Mouse (Mus musculus) kidney, postnatal 0 days (tissue): ENCODE measurements around the gene Nfia. TPM values are rescaled to one million over a fixed set of nuclear protein-coding genes. Genes with fewer than 3 reads are reported as not detected.

Experiments
- ATAC-seq: fragments of 200-750 bp; cut with Nextera tagmentation; replicated peaks from 2 replicates; pipeline ENCODE4 v1.8.0; 2017; ENCODE audit warnings: low read depth, moderate number of reproducible peaks, moderate TSS enrichment, moderate library complexity; ENCODE audit not compliant: low FRiP score
- DNase-seq: peaks from one replicate; pipeline ENCODE4 v3.0.0-alpha.2; 2016; ENCODE audit warnings: low spot score
- H3K27ac ChIP-seq: fragments of 300-500 bp; sonication (generic); 2 replicates; pipeline ENCODE4 v1.5.1; 2014; ENCODE audit warnings: mild to moderate bottlenecking
- H3K27me3 ChIP-seq: fragments of 300-500 bp; sonication (generic); 2 replicates; pipeline ENCODE4 v1.6.1; 2014; ENCODE audit warnings: low read length, mixed read lengths; ENCODE audit not compliant: insufficient read depth
- H3K36me3 ChIP-seq: fragments of 300-500 bp; sonication (generic); 2 replicates; pipeline ENCODE4 v1.6.1; 2014; ENCODE audit warnings: low read length, mixed read lengths; ENCODE audit not compliant: insufficient read depth
- H3K4me1 ChIP-seq: fragments of 300-500 bp; sonication (generic); replicated peaks from 2 replicates; pipeline ENCODE4 v1.6.1; 2014; ENCODE audit warnings: antibody characterized with exemption, low read length, mixed read lengths; ENCODE audit not compliant: insufficient read depth
- H3K4me2 ChIP-seq: fragments of 300-500 bp; sonication (generic); 2 replicates; pipeline ENCODE4 v1.6.1; 2014; ENCODE audit warnings: mild to moderate bottlenecking, low read length, moderate library complexity, mixed read lengths
- H3K4me3 ChIP-seq: fragments of 300-500 bp; sonication (generic); replicated peaks from 2 replicates; pipeline ENCODE4 v1.5.1; 2014; ENCODE audit warnings: low read depth, low read length
- H3K9ac ChIP-seq: fragments of 300-500 bp; sonication (generic); 2 replicates; pipeline ENCODE4 v1.6.1; 2014; ENCODE audit warnings: low read depth, low read length
- H3K9me3 ChIP-seq: fragments of 300-500 bp; sonication (generic); replicated peaks from 2 replicates; pipeline ENCODE4 v1.6.1; 2016; ENCODE audit warnings: low read length, inconsistent platforms, mixed read lengths
- CTCF ChIP-seq: IDR thresholded peaks from 2 replicates; pipeline ENCODE4 v1.5.1; 2016; ENCODE audit warnings: antibody characterized with exemption, low read depth, mild to moderate bottlenecking, moderate library complexity
- WGBS: fragments of 180-500 bp; shearing (Covaris S2); extraction: QIAGEN DNeasy Blood & Tissue Kit; methylation state at CpG from one replicate; pipeline ENCODE4 v1.1.7; 2014; 5-methylcytosine and 5-hydroxymethylcytosine counted together
- polyA plus RNA-seq: library from polyadenylated mRNA; unstranded; fragments of >200 nt; fragmentation: Nextera tagmentation; extraction: Ambion mirVana; gene quantifications from 2 replicates; pipeline ENCODE4 v1.2.1, GENCODE M21; 2015

Nfia gene
- polyA plus RNA-seq, 1 experiment from 2014 or later = 25.9 TPM

- Histone ChIP-seq H3K36me3 (no peaks in the 10 kb centered on the region), H3K9ac (no peak overlapping the region)
- WGBS = 79% methylated on average over 27 of the region's 27 CpGs
These were observed 138.4 kb downstream of the Nfia start for GRCm38 (mm10) chr4:97910777-97911580.

DNA sequence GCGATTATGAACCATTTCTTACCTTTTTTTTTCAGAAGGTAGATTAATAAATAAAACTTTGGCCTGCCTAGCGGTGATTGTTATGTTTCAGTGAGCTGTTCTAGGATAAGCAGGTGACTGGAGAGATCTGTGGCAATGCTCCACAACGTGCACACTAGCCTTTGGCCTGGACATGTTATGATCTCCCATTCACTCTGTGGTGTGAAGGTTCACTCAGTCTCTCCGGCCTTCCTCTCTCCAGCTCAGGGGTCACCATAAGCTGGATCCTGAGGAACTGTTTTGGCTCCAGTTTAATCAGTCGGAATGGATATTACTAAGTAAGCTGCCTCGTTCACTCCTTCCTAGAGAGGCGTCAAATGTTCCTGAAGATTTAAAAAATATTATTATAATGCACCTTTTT lies 139.2 kb downstream of the Nfia start:
- no peak overlapping the region for H3K9ac ChIP-seq
- H3K9me3 ChIP-seq = no peaks in the 10 kb centered on the region
- no peak for TF ChIP-seq CTCF
- ATAC-seq = no peak
- no peak for DNase-seq
- no peaks in the 10 kb centered on the region for H3K36me3 ChIP-seq
- H3K4me3 ChIP-seq = no peak overlapping the region
- no peaks in the 10 kb centered on the region for H3K27me3 ChIP-seq
- H3K27ac ChIP-seq = no peak overlapping the region
- WGBS = 88% methylated on average over 7 of the region's 7 CpGs
- H3K4me2 ChIP-seq = no peak overlapping the region
- H3K4me1 ChIP-seq = no peaks in the 10 kb centered on the region

More at GRCm38 (mm10) chr4:97910777-97911580, 138.4 kb downstream of the Nfia start:
- no peak for TF ChIP-seq CTCF
- H3K9me3 ChIP-seq = no peaks in the 10 kb centered on the region
- H3K4me3 ChIP-seq = no peak overlapping the region
- ATAC-seq (no peak), DNase-seq (no peak)
- H3K27ac ChIP-seq = no peak overlapping the region
- no peaks in the 10 kb centered on the region for H3K27me3 ChIP-seq
- H3K4me1 ChIP-seq = no peaks in the 10 kb centered on the region
- no peak overlapping the region for H3K4me2 ChIP-seq

GRCm38 (mm10) chr4:97912155-97912554 lies 139.6 kb downstream of the Nfia start:
- no peaks in the 10 kb centered on the region for H3K27me3 ChIP-seq
- no peak overlapping the region for H3K4me2 ChIP-seq
- TF ChIP-seq CTCF = no peak
- no peak for DNase-seq
- no peak overlapping the region for H3K9ac ChIP-seq
- H3K27ac ChIP-seq = no peak overlapping the region
- 66% methylated on average over 6 of the region's 6 CpGs for WGBS
- no peaks in the 10 kb centered on the region for H3K4me1 ChIP-seq
- no peaks in the 10 kb centered on the region for H3K9me3 ChIP-seq
- no peaks in the 10 kb centered on the region for H3K36me3 ChIP-seq
- H3K4me3 ChIP-seq = no peak overlapping the region
- ATAC-seq = no peak

DNA sequence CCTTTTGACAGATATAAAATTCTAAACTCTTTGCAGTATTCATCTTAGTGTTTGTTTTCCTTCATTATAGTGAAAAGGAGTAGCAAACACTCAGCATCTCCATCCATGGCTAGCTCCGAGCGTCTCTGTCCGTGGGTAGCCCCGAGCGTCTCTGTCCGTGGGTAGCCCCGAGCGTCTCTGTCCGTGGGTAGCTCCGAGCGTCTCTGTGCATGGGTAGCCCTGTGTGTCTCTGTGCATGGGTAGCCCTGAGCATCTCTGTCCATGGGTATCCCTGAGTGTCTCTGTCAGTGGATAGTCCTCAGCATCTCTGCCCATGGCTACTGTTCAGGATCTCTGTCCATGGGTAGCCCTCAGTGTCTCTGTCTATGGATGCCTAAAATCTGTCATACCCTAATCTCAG lies 140.0 kb downstream of the Nfia start:
- no peak overlapping the region for H3K4me3 ChIP-seq
- TF ChIP-seq CTCF = no peak
- no peak for ATAC-seq
- H3K36me3 ChIP-seq = no peaks in the 10 kb centered on the region
- H3K9me3 ChIP-seq = no peaks in the 10 kb centered on the region
- no peak overlapping the region for H3K27ac ChIP-seq
- H3K27me3 ChIP-seq = no peaks in the 10 kb centered on the region
- DNase-seq = no peak
- 97% methylated on average over 11 of the region's 11 CpGs for WGBS
- no peak overlapping the region for H3K4me2 ChIP-seq
- H3K9ac ChIP-seq = no peak overlapping the region
- H3K4me1 ChIP-seq = no peaks in the 10 kb centered on the region

- no peak for DNase-seq
- no peak overlapping the region for H3K9ac ChIP-seq
- no peak overlapping the region for H3K4me2 ChIP-seq
- no peaks in the 10 kb centered on the region for H3K27me3 ChIP-seq
- H3K9me3 ChIP-seq = no peaks in the 10 kb centered on the region
- no peaks in the 10 kb centered on the region for H3K36me3 ChIP-seq
- ATAC-seq = no peak
- 93% methylated on average over 2 of the region's 2 CpGs for WGBS
- no peaks in the 10 kb centered on the region for H3K4me1 ChIP-seq
- H3K27ac ChIP-seq = no peak overlapping the region
- no peak overlapping the region for H3K4me3 ChIP-seq
- TF ChIP-seq CTCF = no peak
These were observed 141.8 kb downstream of the Nfia start for GRCm38 (mm10) chr4:97914348-97914747.

- TF ChIP-seq CTCF = no peak
- Histone ChIP-seq H3K4me3 (no peak overlapping the region), H3K36me3 (no peaks in the 10 kb centered on the region), H3K9me3 (no peaks in the 10 kb centered on the region), H3K27me3 (no peaks in the 10 kb centered on the region), H3K4me1 (no peaks in the 10 kb centered on the region), H3K27ac (no peak overlapping the region), H3K9ac (no peak overlapping the region), H3K4me2 (no peak overlapping the region)
- no peak for ATAC-seq
- 86% methylated on average over 5 of the region's 5 CpGs for WGBS
- no peak for DNase-seq
These were observed 142.2 kb downstream of the Nfia start for GRCm38 (mm10) chr4:97914761-97915160.
